Mouse (Mus musculus): Measurements from ENCODE around the gene Tcl1b2. TPM values are rescaled to one million over a fixed set of nuclear protein-coding genes. Genes with fewer than 3 reads are reported as not detected.
"Not testable (repeated sequence)": the region's sequence is repeated elsewhere in the genome, so short reads cannot be mapped to it uniquely, and the experiment has no call there.

The Tcl1b2 gene
- polyA plus RNA-seq, 1 experiment = not detected

GRCm38 (mm10) chr12:105143096-105143495, 2.7 kb upstream of the Tcl1b2 start:
- 86% methylated on average over 3 of the region's 3 CpGs for WGBS

GRCm38 (mm10) chr12:105144928-105145327, 886 bp upstream of the Tcl1b2 start:
- WGBS = 35% methylated on average over 1 of the region's 1 CpGs
- not testable (repeated sequence) for H3K4me1 ChIP-seq (ENCODE audit: control insufficient read depth, insufficient read depth, low read length)

More at GRCm38 (mm10) chr12:105143096-105143495, 2.7 kb upstream of the Tcl1b2 start:
- H3K4me3 ChIP-seq (replicated peaks; ENCODE audit: control insufficient read depth, low read depth, low read length) = no peak overlapping the region
- H3K4me1 ChIP-seq (ENCODE audit: control insufficient read depth, insufficient read depth, low read length) = no peaks in the 10 kb centered on the region
- H3K27ac ChIP-seq (ENCODE audit: control insufficient read depth, insufficient read depth, low read depth, low read length, poor library complexity) = no peak overlapping the region
- TF ChIP-seq CTCF (IDR thresholded peaks at IDR 0.05; ENCODE audit: control insufficient read depth, insufficient read depth, low read length) = no peak
- TF ChIP-seq POLR2A (IDR thresholded peaks at IDR 0.05; ENCODE audit: borderline replicate concordance, control insufficient read depth, low read depth, low read length) = no peak

GRCm38 (mm10) chr12:105155286-105155685, 9.5 kb downstream of the Tcl1b2 start:
- H3K4me1 ChIP-seq (ENCODE audit: control insufficient read depth, insufficient read depth, low read length); H3K4me3 ChIP-seq (replicated peaks; ENCODE audit: control insufficient read depth, low read depth, low read length); H3K27ac ChIP-seq (ENCODE audit: control insufficient read depth, insufficient read depth, low read depth, low read length, poor library complexity): not testable (repeated sequence)
- 38% methylated on average over 4 of the region's 4 CpGs for WGBS

More at GRCm38 (mm10) chr12:105144928-105145327, 886 bp upstream of the Tcl1b2 start:
- not testable (repeated sequence) for H3K4me3 ChIP-seq (replicated peaks; ENCODE audit: control insufficient read depth, low read depth, low read length); H3K27ac ChIP-seq (ENCODE audit: control insufficient read depth, insufficient read depth, low read depth, low read length, poor library complexity)

- Histone ChIP-seq H3K27ac (ENCODE audit: control insufficient read depth, insufficient read depth, low read depth, low read length, poor library complexity) (no peak overlapping the region), H3K4me1 (ENCODE audit: control insufficient read depth, insufficient read depth, low read length) (no peaks in the 10 kb centered on the region), H3K4me3 (replicated peaks; ENCODE audit: control insufficient read depth, low read depth, low read length) (no peak overlapping the region)
- TF ChIP-seq CTCF (IDR thresholded peaks at IDR 0.05; ENCODE audit: control insufficient read depth, insufficient read depth, low read length) = no peak
- TF ChIP-seq POLR2A (IDR thresholded peaks at IDR 0.05; ENCODE audit: borderline replicate concordance, control insufficient read depth, low read depth, low read length) = no peak
- 3% methylated on average over 6 of the region's 6 CpGs for WGBS
Measured at GRCm38 (mm10) chr12:105158842-105159241, 13.0 kb downstream of the Tcl1b2 start.

GRCm38 (mm10) chr12:105159390-105159789, 13.6 kb downstream of the Tcl1b2 start, which contains the start of gene Tcl1b1:
Gene Tcl1b1 (plus strand): TSS chr12:105159690.
- H3K4me3 ChIP-seq (replicated peaks; ENCODE audit: control insufficient read depth, low read depth, low read length) = no peak within 1 kb of the TSS
- 51% methylated on average over 4 of the region's 4 CpGs for WGBS
- H3K27ac ChIP-seq (ENCODE audit: control insufficient read depth, insufficient read depth, low read depth, low read length, poor library complexity) = no peak within 1 kb of the TSS
- TF ChIP-seq CTCF (IDR thresholded peaks at IDR 0.05; ENCODE audit: control insufficient read depth, insufficient read depth, low read length) = no peak
- no peak for TF ChIP-seq POLR2A (IDR thresholded peaks at IDR 0.05; ENCODE audit: borderline replicate concordance, control insufficient read depth, low read depth, low read length)
- no peaks in the 10 kb centered on the region for H3K4me1 ChIP-seq (ENCODE audit: control insufficient read depth, insufficient read depth, low read length)

- 5% methylated on average over 3 of the region's 3 CpGs for WGBS
- Histone ChIP-seq H3K4me1 (ENCODE audit: control insufficient read depth, insufficient read depth, low read length) (no peaks in the 10 kb centered on the region), H3K4me3 (replicated peaks; ENCODE audit: control insufficient read depth, low read depth, low read length) (no peak overlapping the region), H3K27ac (ENCODE audit: control insufficient read depth, insufficient read depth, low read depth, low read length, poor library complexity) (no peak overlapping the region)
- no peak for TF ChIP-seq POLR2A (IDR thresholded peaks at IDR 0.05; ENCODE audit: borderline replicate concordance, control insufficient read depth, low read depth, low read length)
- no peak for TF ChIP-seq CTCF (IDR thresholded peaks at IDR 0.05; ENCODE audit: control insufficient read depth, insufficient read depth, low read length)
Measured at GRCm38 (mm10) chr12:105166734-105167133, 20.9 kb downstream of the Tcl1b2 start.

- H3K4me1 ChIP-seq (ENCODE audit: control insufficient read depth, insufficient read depth, low read length) = no peaks in the 10 kb centered on the region
- H3K27ac ChIP-seq (ENCODE audit: control insufficient read depth, insufficient read depth, low read depth, low read length, poor library complexity) = no peak overlapping the region
- H3K4me3 ChIP-seq (replicated peaks; ENCODE audit: control insufficient read depth, low read depth, low read length) = no peak overlapping the region
- 75% methylated on average over 2 of the region's 2 CpGs for WGBS
- no peak for TF ChIP-seq POLR2A (IDR thresholded peaks at IDR 0.05; ENCODE audit: borderline replicate concordance, control insufficient read depth, low read depth, low read length)
- TF ChIP-seq CTCF (IDR thresholded peaks at IDR 0.05; ENCODE audit: control insufficient read depth, insufficient read depth, low read length) = no peak
Measured at GRCm38 (mm10) chr12:105173366-105173765, 27.6 kb downstream of the Tcl1b2 start.

- H3K4me3 ChIP-seq (replicated peaks; ENCODE audit: control insufficient read depth, low read depth, low read length); H3K4me1 ChIP-seq (ENCODE audit: control insufficient read depth, insufficient read depth, low read length); H3K27ac ChIP-seq (ENCODE audit: control insufficient read depth, insufficient read depth, low read depth, low read length, poor library complexity): not testable (repeated sequence)
- 18% methylated on average over 2 of the region's 2 CpGs for WGBS
- TF ChIP-seq CTCF (IDR thresholded peaks at IDR 0.05; ENCODE audit: control insufficient read depth, insufficient read depth, low read length) = peak; percentile 17; the same call in 1 of the 2 replicates
Measured at GRCm38 (mm10) chr12:105174318-105174717, 28.5 kb downstream of the Tcl1b2 start.

GRCm38 (mm10) chr12:105176044-105176443, 30.2 kb downstream of the Tcl1b2 start, which contains the start of gene Tcl1b5:
Gene Tcl1b5 (plus strand): TSS chr12:105176344.
- H3K27ac ChIP-seq (ENCODE audit: control insufficient read depth, insufficient read depth, low read depth, low read length, poor library complexity); H3K4me1 ChIP-seq (ENCODE audit: control insufficient read depth, insufficient read depth, low read length); H3K4me3 ChIP-seq (replicated peaks; ENCODE audit: control insufficient read depth, low read depth, low read length): not testable (repeated sequence)
- WGBS = 59% methylated on average over 3 of the region's 3 CpGs

GRCm38 (mm10) chr12:105181040-105181644, 35.3 kb downstream of the Tcl1b2 start:
- not testable (repeated sequence) for H3K4me1 ChIP-seq (ENCODE audit: control insufficient read depth, insufficient read depth, low read length); H3K4me3 ChIP-seq (replicated peaks; ENCODE audit: control insufficient read depth, low read depth, low read length); H3K27ac ChIP-seq (ENCODE audit: control insufficient read depth, insufficient read depth, low read depth, low read length, poor library complexity)
- 5% methylated on average over 4 of the region's 4 CpGs for WGBS
